Mouse (Mus musculus): Measurements from ENCODE around the gene Iqsec1. TPM values are rescaled to one million over a fixed set of nuclear protein-coding genes. Genes with fewer than 3 reads are reported as not detected.

The Iqsec1 gene
- polyA plus RNA-seq, 1 experiment, result 41.7 TPM

DNA sequence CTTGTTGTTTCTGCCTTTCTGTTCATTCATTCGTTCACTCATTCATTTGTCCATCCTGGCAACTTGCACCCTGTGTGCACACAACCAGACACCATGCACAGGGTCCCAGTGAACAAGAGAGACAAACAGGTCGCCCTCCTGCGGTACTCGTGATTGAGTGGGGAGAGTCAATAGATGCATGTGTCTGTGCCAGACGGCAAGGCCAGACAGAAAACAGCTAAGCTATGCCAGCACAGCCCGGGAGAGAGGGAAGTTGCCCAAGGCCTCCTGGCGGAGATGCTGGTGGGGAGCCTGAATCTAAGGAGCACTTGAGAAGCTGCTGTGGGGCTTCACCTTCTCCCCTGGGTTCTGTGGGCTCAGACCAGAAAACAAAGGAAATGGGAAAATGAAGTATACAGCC lies 373.1 kb downstream of the Iqsec1 start:
- H3K36me3 ChIP-seq (ENCODE audit: control insufficient read depth, insufficient read depth, low read length, poor library complexity, severe bottlenecking), result no peaks in the 10 kb centered on the region
- H3K4me3 ChIP-seq (ENCODE audit: low read depth, low read length), result no peak overlapping the region
- H3K27me3 ChIP-seq (ENCODE audit: control insufficient read depth, insufficient read depth, low read length, poor library complexity, severe bottlenecking), result no peaks in the 10 kb centered on the region
- H3K27ac ChIP-seq (ENCODE audit: insufficient read depth, low read length), result no peak overlapping the region
- no peak overlapping the region for H3K9ac ChIP-seq (ENCODE audit: low read depth, poor library complexity, severe bottlenecking)
- H3K4me1 ChIP-seq (ENCODE audit: control insufficient read depth, insufficient read depth, low read length), result no peaks in the 10 kb centered on the region
- no peaks in the 10 kb centered on the region for H3K9me3 ChIP-seq (replicated peaks; ENCODE audit: control insufficient read depth, insufficient read depth, low read length, poor library complexity, severe bottlenecking)
- TF ChIP-seq CTCF (IDR thresholded peaks at IDR 0.05; ENCODE audit: low read depth, low read length) (no peak), EP300 (IDR thresholded peaks at IDR 0.05; ENCODE audit: insufficient read depth, low read depth, low read length) (no peak), POLR2A (IDR thresholded peaks at IDR 0.05; ENCODE audit: insufficient read depth, low read length) (no peak)

- Histone ChIP-seq H3K9me3 (replicated peaks; ENCODE audit: control insufficient read depth, insufficient read depth, low read length, poor library complexity, severe bottlenecking) (no peaks in the 10 kb centered on the region), H3K9ac (ENCODE audit: low read depth, poor library complexity, severe bottlenecking) (no peak overlapping the region), H3K4me1 (ENCODE audit: control insufficient read depth, insufficient read depth, low read length) (no peaks in the 10 kb centered on the region), H3K27me3 (ENCODE audit: control insufficient read depth, insufficient read depth, low read length, poor library complexity, severe bottlenecking) (no peaks in the 10 kb centered on the region), H3K27ac (ENCODE audit: insufficient read depth, low read length) (no peak overlapping the region), H3K4me3 (ENCODE audit: low read depth, low read length) (no peak overlapping the region), H3K36me3 (ENCODE audit: control insufficient read depth, insufficient read depth, low read length, poor library complexity, severe bottlenecking) (no peaks in the 10 kb centered on the region)
- TF ChIP-seq EP300 (IDR thresholded peaks at IDR 0.05; ENCODE audit: insufficient read depth, low read depth, low read length) (no peak), POLR2A (IDR thresholded peaks at IDR 0.05; ENCODE audit: insufficient read depth, low read length) (no peak), CTCF (IDR thresholded peaks at IDR 0.05; ENCODE audit: low read depth, low read length) (no peak)
Observed at GRCm38 (mm10) chr6:90613277-90613676, 375.2 kb downstream of the Iqsec1 start.

DNA sequence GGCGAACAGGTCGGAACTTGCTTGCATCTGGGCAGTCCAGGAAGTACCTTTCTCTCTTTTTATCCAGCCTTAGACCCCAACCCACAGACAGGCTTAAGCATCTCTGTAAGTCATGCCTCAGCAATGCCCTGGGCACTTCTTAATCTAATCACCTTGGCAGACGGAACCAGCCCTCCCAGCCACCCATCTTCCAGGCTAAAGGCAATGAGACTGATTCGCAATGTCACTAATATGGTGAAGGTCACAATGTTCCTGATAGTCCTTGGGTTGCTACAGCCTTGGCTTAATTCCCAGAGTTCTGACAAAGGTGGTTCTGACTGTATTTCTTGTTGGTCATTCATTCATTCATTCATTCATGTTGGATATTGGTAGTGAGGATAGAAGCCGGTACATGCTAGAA lies 378.2 kb downstream of the Iqsec1 start:
- no peak overlapping the region for H3K4me3 ChIP-seq (ENCODE audit: low read depth, low read length)
- no peak overlapping the region for H3K9ac ChIP-seq (ENCODE audit: low read depth, poor library complexity, severe bottlenecking)
- no peaks in the 10 kb centered on the region for H3K27me3 ChIP-seq (ENCODE audit: control insufficient read depth, insufficient read depth, low read length, poor library complexity, severe bottlenecking)
- no peaks in the 10 kb centered on the region for H3K9me3 ChIP-seq (replicated peaks; ENCODE audit: control insufficient read depth, insufficient read depth, low read length, poor library complexity, severe bottlenecking)
- H3K27ac ChIP-seq (ENCODE audit: insufficient read depth, low read length), result no peak overlapping the region
- H3K36me3 ChIP-seq (ENCODE audit: control insufficient read depth, insufficient read depth, low read length, poor library complexity, severe bottlenecking), result no peaks in the 10 kb centered on the region
- no peak for TF ChIP-seq EP300 (IDR thresholded peaks at IDR 0.05; ENCODE audit: insufficient read depth, low read depth, low read length)
- TF ChIP-seq POLR2A (IDR thresholded peaks at IDR 0.05; ENCODE audit: insufficient read depth, low read length), result no peak
- TF ChIP-seq CTCF (IDR thresholded peaks at IDR 0.05; ENCODE audit: low read depth, low read length), result no peak
- H3K4me1 ChIP-seq (ENCODE audit: control insufficient read depth, insufficient read depth, low read length), result no peaks in the 10 kb centered on the region

GRCm38 (mm10) chr6:90608186-90608585 lies 380.3 kb downstream of the Iqsec1 start:
- Histone ChIP-seq H3K4me3 (ENCODE audit: low read depth, low read length) (no peak overlapping the region), H3K27ac (ENCODE audit: insufficient read depth, low read length) (no peak overlapping the region), H3K4me1 (ENCODE audit: control insufficient read depth, insufficient read depth, low read length) (no peaks in the 10 kb centered on the region), H3K27me3 (ENCODE audit: control insufficient read depth, insufficient read depth, low read length, poor library complexity, severe bottlenecking) (no peaks in the 10 kb centered on the region), H3K36me3 (ENCODE audit: control insufficient read depth, insufficient read depth, low read length, poor library complexity, severe bottlenecking) (no peaks in the 10 kb centered on the region), H3K9me3 (replicated peaks; ENCODE audit: control insufficient read depth, insufficient read depth, low read length, poor library complexity, severe bottlenecking) (no peaks in the 10 kb centered on the region), H3K9ac (ENCODE audit: low read depth, poor library complexity, severe bottlenecking) (no peak overlapping the region)
- TF ChIP-seq EP300 (IDR thresholded peaks at IDR 0.05; ENCODE audit: insufficient read depth, low read depth, low read length) (no peak), POLR2A (IDR thresholded peaks at IDR 0.05; ENCODE audit: insufficient read depth, low read length) (no peak), CTCF (IDR thresholded peaks at IDR 0.05; ENCODE audit: low read depth, low read length) (peak; percentile 71)

- H3K36me3 ChIP-seq (ENCODE audit: control insufficient read depth, insufficient read depth, low read length, poor library complexity, severe bottlenecking), result no peaks in the 10 kb centered on the region
- no peak overlapping the region for H3K4me3 ChIP-seq (ENCODE audit: low read depth, low read length)
- no peaks in the 10 kb centered on the region for H3K27me3 ChIP-seq (ENCODE audit: control insufficient read depth, insufficient read depth, low read length, poor library complexity, severe bottlenecking)
- TF ChIP-seq EP300 (IDR thresholded peaks at IDR 0.05; ENCODE audit: insufficient read depth, low read depth, low read length) (no peak), CTCF (IDR thresholded peaks at IDR 0.05; ENCODE audit: low read depth, low read length) (peak; percentile 96), POLR2A (IDR thresholded peaks at IDR 0.05; ENCODE audit: insufficient read depth, low read length) (no peak)
- H3K9me3 ChIP-seq (replicated peaks; ENCODE audit: control insufficient read depth, insufficient read depth, low read length, poor library complexity, severe bottlenecking), result no peaks in the 10 kb centered on the region
- no peak overlapping the region for H3K27ac ChIP-seq (ENCODE audit: insufficient read depth, low read length)
- no peak overlapping the region for H3K9ac ChIP-seq (ENCODE audit: low read depth, poor library complexity, severe bottlenecking)
- no peaks in the 10 kb centered on the region for H3K4me1 ChIP-seq (ENCODE audit: control insufficient read depth, insufficient read depth, low read length)
Observed at GRCm38 (mm10) chr6:90607196-90607595, 381.3 kb downstream of the Iqsec1 start.

- no peaks in the 10 kb centered on the region for H3K9me3 ChIP-seq (replicated peaks; ENCODE audit: control insufficient read depth, insufficient read depth, low read length, poor library complexity, severe bottlenecking)
- H3K27ac ChIP-seq (ENCODE audit: insufficient read depth, low read length), result no peak overlapping the region
- H3K27me3 ChIP-seq (ENCODE audit: control insufficient read depth, insufficient read depth, low read length, poor library complexity, severe bottlenecking), result no peaks in the 10 kb centered on the region
- peak; percentile 95 for TF ChIP-seq CTCF (IDR thresholded peaks at IDR 0.05; ENCODE audit: low read depth, low read length)
- no peak for TF ChIP-seq EP300 (IDR thresholded peaks at IDR 0.05; ENCODE audit: insufficient read depth, low read depth, low read length)
- no peak for TF ChIP-seq POLR2A (IDR thresholded peaks at IDR 0.05; ENCODE audit: insufficient read depth, low read length)
- no peak overlapping the region for H3K4me3 ChIP-seq (ENCODE audit: low read depth, low read length)
- no peaks in the 10 kb centered on the region for H3K36me3 ChIP-seq (ENCODE audit: control insufficient read depth, insufficient read depth, low read length, poor library complexity, severe bottlenecking)
- H3K4me1 ChIP-seq (ENCODE audit: control insufficient read depth, insufficient read depth, low read length), result no peaks in the 10 kb centered on the region
- no peak overlapping the region for H3K9ac ChIP-seq (ENCODE audit: low read depth, poor library complexity, severe bottlenecking)
Observed at GRCm38 (mm10) chr6:90606538-90606937, 381.9 kb downstream of the Iqsec1 start.

Other genes starting within 250 kb of the Iqsec1 start
- gene Nup210, start 128.1 kb upstream of the Iqsec1 start, polyA plus RNA-seq (2011; ENCODE audit: insufficient read depth, insufficient read length, low read depth, missing spikeins), result 36.3 and 46.8 TPM in 2 replicates
- 6.1 and 7.1 TPM in 2 replicates for gene Hdac11, start 168.0 kb upstream of the Iqsec1 start, polyA plus RNA-seq (2011; ENCODE audit: insufficient read depth, insufficient read length, low read depth, missing spikeins)
- gene Fbln2, start 223.8 kb upstream of the Iqsec1 start, polyA plus RNA-seq (2011; ENCODE audit: insufficient read depth, insufficient read length, low read depth, missing spikeins), result 21.3 and 23.3 TPM in 2 replicates